ENCODE assay signal across 9 mouse cellular contexts in genomic region chr3:90652878-90653508, GRCm38 (mm10). TPM values are rescaled to one million over a fixed set of nuclear protein-coding genes. Genes with fewer than 3 reads are reported as not detected.
A peak's percentile ranks its signal among the peaks of the same experiment; 100 is the strongest.
DNase-seq lines count a peak whose midpoint lies in the region; ATAC-seq and TF ChIP-seq lines count a peak whose summit lies in the region.
"Had no signal": no experiment of that assay in that cellular context is flagged by ENCODE, and none has a peak within 500 bp of the region (broad histone marks: within the 10 kb centered on the region; RNA-seq: fewer than 3 reads in every experiment).

No protein-coding gene starts in this region.

- H3K4me2 ChIP-seq in CH12.LX (ENCODE audit: insufficient read depth, low read depth, poor library complexity, severe bottlenecking): no peak overlapping the region
- H3K4me2 ChIP-seq in forebrain, embryonic 11.5 days (ENCODE audit: low read depth, low read length, severe bottlenecking): no peak overlapping the region
- no peak overlapping the region for H3K4me2 ChIP-seq in lung, embryonic 14.5 days
- H3K4me2 ChIP-seq: heart, embryonic 13.5 days had no signal

- no peak for TF ChIP-seq EP300 in CH12.LX (IDR thresholded peaks at IDR 0.05; ENCODE audit: low read length)

- TF ChIP-seq POLR2A in CH12.LX (IDR thresholded peaks at IDR 0.05; ENCODE audit: low read depth, low read length): no peak
- TF ChIP-seq POLR2A in brain, embryonic 14.5 days (IDR thresholded peaks at IDR 0.05; ENCODE audit: borderline replicate concordance, extremely low read depth, insufficient read depth, insufficient read length, poor library complexity, severe bottlenecking): no peak

- H3K79me2 ChIP-seq in CH12.LX (replicated peaks; ENCODE audit: control insufficient read depth, extremely low read depth, insufficient read depth, poor library complexity, severe bottlenecking): no peaks in the 10 kb centered on the region

- DNase-seq in CH12.LX (ENCODE audit: extremely low read depth): peak; percentile 55
- peak; percentile 87 for DNase-seq in brain, embryonic 14.5 days (ENCODE audit: low read depth)
- DNase-seq in forebrain, embryonic 11.5 days (ENCODE audit: low spot score): peak; percentile 79
- DNase-seq in heart, postnatal 36 days: peak; percentile 66 to 74
- peak; percentile 86 for DNase-seq in layer of hippocampus, adult 11-12 months (ENCODE audit: low spot score)
- DNase-seq in lung, embryonic 14.5 days: peak; percentile 93
- DNase-seq in ovary, adult 18-20 months (ENCODE audit: low spot score): peak; percentile 7
- DNase-seq in thymus, postnatal 14 days: peak; percentile 61

- peaks cover 0 to 5% of the 10 kb centered on the region in 2 experiments; a peak in 2 of 4 replicates for H3K4me1 ChIP-seq in CH12.LX (ENCODE audit: control insufficient read depth in 1 of 2, insufficient read depth in 2 of 2)
- no peaks in the 10 kb centered on the region for H3K4me1 ChIP-seq in forebrain, embryonic 11.5 days (replicated peaks; ENCODE audit: control insufficient read depth, insufficient read depth, low read length)
- H3K4me1 ChIP-seq in lung, embryonic 14.5 days (ENCODE audit: insufficient read depth): no peaks in the 10 kb centered on the region
- H3K4me1 ChIP-seq: heart, embryonic 13.5 days had no signal

- H3K4me3 ChIP-seq in CH12.LX (replicated peaks in 1 of 3; ENCODE audit: low read depth in 2 of 3, low read length in 2 of 3, poor library complexity in 1 of 3): no peak overlapping the region
- H3K4me3 ChIP-seq in forebrain, embryonic 11.5 days (ENCODE audit: low read depth, low read length): no peak overlapping the region
- H3K4me3 ChIP-seq in lung, embryonic 14.5 days (ENCODE audit: low read depth, low read length): no peak overlapping the region
- H3K4me3 ChIP-seq: heart, embryonic 13.5 days had no signal

- peak; percentile 47 to 91; a peak in 3 of 4 replicates for TF ChIP-seq CTCF in CH12.LX (conservative IDR thresholded peaks at IDR 0.05 in 1 of 2, IDR thresholded peaks at IDR 0.05 in 1 of 2; ENCODE audit: low read depth in 2 of 2, low read length in 2 of 2)
- TF ChIP-seq CTCF in brain, embryonic 14.5 days (IDR thresholded peaks at IDR 0.05; ENCODE audit: borderline replicate concordance, extremely low read depth, insufficient read depth, insufficient read length): peak; percentile 87
- TF ChIP-seq CTCF in lung, embryonic 14.5 days (IDR thresholded peaks at IDR 0.05; ENCODE audit: low read depth): peak; percentile 84

- TF ChIP-seq RAD21 in CH12.LX (IDR thresholded peaks at IDR 0.05; ENCODE audit: low read depth, low read length): peak; percentile 78

- peaks cover 59% of the 10 kb centered on the region for H3K27me3 ChIP-seq in CH12.LX (replicated peaks)
- H3K27me3 ChIP-seq in forebrain, embryonic 11.5 days (ENCODE audit: control insufficient read depth, insufficient read depth, low read length): no peaks in the 10 kb centered on the region
- no peaks in the 10 kb centered on the region for H3K27me3 ChIP-seq in lung, embryonic 14.5 days (ENCODE audit: insufficient read depth, low read length)

- H3K9me3 ChIP-seq in CH12.LX (replicated peaks; ENCODE audit: low read length): no peaks in the 10 kb centered on the region
- H3K9me3 ChIP-seq in forebrain, embryonic 11.5 days (ENCODE audit: control insufficient read depth, low read length): no peaks in the 10 kb centered on the region
- H3K9me3 ChIP-seq in lung, embryonic 14.5 days (ENCODE audit: low read depth, low read length): no peaks in the 10 kb centered on the region
- H3K9me3 ChIP-seq: heart, embryonic 13.5 days had no signal

- no peak overlapping the region for H3K27ac ChIP-seq in CH12.LX (ENCODE audit: insufficient read depth, low read depth)
- H3K27ac ChIP-seq in forebrain, embryonic 11.5 days (ENCODE audit: low read depth, low read length): no peak overlapping the region
- no peak overlapping the region for H3K27ac ChIP-seq in lung, embryonic 14.5 days (ENCODE audit: low read depth)
- H3K27ac ChIP-seq: heart, embryonic 13.5 days had no signal

- in situ Hi-C loops in CH12.LX (cut with MboI; ENCODE audit: low pct_ligation_motif_present, low pct_unique_long_range_greater_than_20kb, low sequenced_read_pairs): no loop called here

- ATAC-seq in forebrain, embryonic 11.5 days (replicated peaks; ENCODE audit: low FRiP score): peak; percentile 82
- peak; percentile 80 for ATAC-seq in lung, embryonic 14.5 days (ENCODE audit: insufficient read depth)

- intact Hi-C loops in heart, postnatal 36 days (cut with DNase I): loop anchor here (1.0 to 5.0 kb wide), 4 partner anchors 68 to 241 kb away; partner anchors contain the start of genes S100a14 and Snapin

- WGBS in forebrain, embryonic 11.5 days: 37% methylated on average over 5 of the region's 5 CpGs
- whole genome bisulfite sequencing in lung, embryonic 14.5 days: 34% methylated on average over 5 of the region's 5 CpGs

- dilution Hi-C loops in CH12.LX (cut with MboI; ENCODE audit: extremely low pct_ligation_motif_present, extremely low pct_unique_long_range_greater_than_20kb, low sequenced_read_pairs): no loop called here

- H3K36me3 ChIP-seq in CH12.LX (replicated peaks in 1 of 2; ENCODE audit: control insufficient read depth in 1 of 2, insufficient read depth in 1 of 2, low read length in 1 of 2): no peaks in the 10 kb centered on the region
- no peaks in the 10 kb centered on the region for H3K36me3 ChIP-seq in forebrain, embryonic 11.5 days (ENCODE audit: control insufficient read depth, insufficient read depth, low read length)
- H3K36me3 ChIP-seq in lung, embryonic 14.5 days (ENCODE audit: insufficient read depth): no peaks in the 10 kb centered on the region
- H3K36me3 ChIP-seq: heart, embryonic 13.5 days had no signal

- H3K9ac ChIP-seq in CH12.LX (ENCODE audit: insufficient read depth, low read depth): no peak overlapping the region
- H3K9ac ChIP-seq in forebrain, embryonic 11.5 days (ENCODE audit: low read length): no peak overlapping the region
- H3K9ac ChIP-seq in lung, embryonic 14.5 days: no peak overlapping the region
- H3K9ac ChIP-seq: heart, embryonic 13.5 days had no signal

TF ChIP-seq in CH12.LX, 34 proteins besides CTCF, POLR2A, EP300 and RAD21 (continues in another document):
- no peak for TF ChIP-seq MAZ (IDR thresholded peaks at IDR 0.05; ENCODE audit: low read depth, low read length)
- TF ChIP-seq NRF1 (IDR thresholded peaks at IDR 0.05; ENCODE audit: low read depth, low read length): 0 out of 2 replicates have a peak, but pooled peaks have one; percentile 30
- TF ChIP-seq UBTF (IDR thresholded peaks at IDR 0.05; ENCODE audit: low read depth, low read length): no peak
- no peak for TF ChIP-seq RCOR1 (conservative IDR thresholded peaks at IDR 0.05; ENCODE audit: low read depth, low read length)
- no peak for TF ChIP-seq ELF1 (IDR thresholded peaks at IDR 0.05; ENCODE audit: low read depth, low read length)
- no peak for TF ChIP-seq MAFK (IDR thresholded peaks at IDR 0.05; ENCODE audit: insufficient replicate concordance, low read length)
- TF ChIP-seq IRF4 (IDR thresholded peaks at IDR 0.05; ENCODE audit: low read depth, low read length): no peak
- no peak for TF ChIP-seq E2F4 (IDR thresholded peaks at IDR 0.05; ENCODE audit: insufficient replicate concordance, low read depth, low read length)
- peak; percentile 60 for TF ChIP-seq SMC3 (IDR thresholded peaks at IDR 0.05; ENCODE audit: low read depth, low read length)
- TF ChIP-seq USF1 (IDR thresholded peaks at IDR 0.05; ENCODE audit: low read depth, low read length): no peak
- no peak for TF ChIP-seq POLR2AphosphoS2 (IDR thresholded peaks at IDR 0.05; ENCODE audit: low read depth, low read length)

RNA-seq across cellular contexts. Expression of gene S100a7a, which starts 0.8 kb away (rescaled TPM):
- total RNA-seq in CH12.LX (2012; rRNA removed) (not detected in 2 replicates), CH12.LX (2014; rRNA removed) (not detected in 2 replicates)
- not detected in 2 replicates for polyA plus RNA-seq in CH12.LX (2012; ENCODE audit: insufficient read length, low read depth)
- 0.14 TPM in 1 of 2 replicates, not detected in the other for polyA plus RNA-seq in brain, embryonic 14.5 days (2012; rRNA removed)
- polyA plus RNA-seq in forebrain, embryonic 11.5 days (2014; fragmentation: Nextera tagmentation; extraction: Ambion mirVana): not detected in 2 replicates
- total RNA-seq in heart, postnatal 36 days (2021): under 1 TPM in 1 of 2 experiments, not detected in 1; 0.27 TPM
- polyA plus RNA-seq in lung, embryonic 14.5 days (2014; fragmentation: Nextera tagmentation; extraction: Ambion mirVana): not detected in 2 replicates
- polyA plus RNA-seq: heart, embryonic 13.5 days had no signal

RNA-seq across cellular contexts. Expression of gene S100a8, which starts 15.8 kb away (rescaled TPM):
- total RNA-seq in CH12.LX (2012; rRNA removed): not detected in 2 replicates
- total RNA-seq in CH12.LX (2014; rRNA removed): not detected in 2 replicates
- polyA plus RNA-seq in CH12.LX (2012; ENCODE audit: insufficient read length, low read depth): not detected in 2 replicates
- polyA plus RNA-seq in brain, embryonic 14.5 days (2012; rRNA removed): 3.0 and 7.4 TPM in 2 replicates
- polyA plus RNA-seq in forebrain, embryonic 11.5 days (2014; fragmentation: Nextera tagmentation; extraction: Ambion mirVana): 3.6 and 6.9 TPM in 2 replicates
- total RNA-seq in heart, postnatal 36 days (2021): 1 to 10 TPM; 2.4 to 3.3 TPM
- polyA plus RNA-seq in lung, embryonic 14.5 days (2014; fragmentation: Nextera tagmentation; extraction: Ambion mirVana): 5.6 and 32.5 TPM in 2 replicates

RNA-seq across cellular contexts. Expression of gene S100a6, which starts 40.3 kb away (rescaled TPM):
- total RNA-seq in CH12.LX (2012; rRNA removed) (not detected in 2 replicates), CH12.LX (2014; rRNA removed) (not detected in 2 replicates)
- not detected in 2 replicates for polyA plus RNA-seq in CH12.LX (2012; ENCODE audit: insufficient read length, low read depth)
- polyA plus RNA-seq in brain, embryonic 14.5 days (2012; rRNA removed): 22.2 and 26.1 TPM in 2 replicates
- 24.3 and 27.0 TPM in 2 replicates for polyA plus RNA-seq in forebrain, embryonic 11.5 days (2014; fragmentation: Nextera tagmentation; extraction: Ambion mirVana)
- total RNA-seq in heart, postnatal 36 days (2021): 10 to 100 TPM; 71.6 to 89.7 TPM
- 84.2 and 100 TPM in 2 replicates for polyA plus RNA-seq in lung, embryonic 14.5 days (2014; fragmentation: Nextera tagmentation; extraction: Ambion mirVana)

RNA-seq across cellular contexts. Expression of gene S100a9, which starts 42.5 kb away (rescaled TPM):
- total RNA-seq in CH12.LX (2012; rRNA removed): not detected in 2 replicates
- total RNA-seq in CH12.LX (2014; rRNA removed): not detected in 2 replicates
- polyA plus RNA-seq in CH12.LX (2012; ENCODE audit: insufficient read length, low read depth): not detected in 2 replicates
- 3.7 and 7.0 TPM in 2 replicates for polyA plus RNA-seq in brain, embryonic 14.5 days (2012; rRNA removed)
- polyA plus RNA-seq in forebrain, embryonic 11.5 days (2014; fragmentation: Nextera tagmentation; extraction: Ambion mirVana): 1.6 and 2.9 TPM in 2 replicates
- total RNA-seq in heart, postnatal 36 days (2021): 1 to 10 TPM; 3.1 to 4.4 TPM
- 1.9 and 14.0 TPM in 2 replicates for polyA plus RNA-seq in lung, embryonic 14.5 days (2014; fragmentation: Nextera tagmentation; extraction: Ambion mirVana)

RNA-seq across cellular contexts. Expression of gene S100a5, which starts 44.7 kb away (rescaled TPM):
- total RNA-seq in CH12.LX (2012; rRNA removed) (not detected in 2 replicates), CH12.LX (2014; rRNA removed) (not detected in 2 replicates)
- polyA plus RNA-seq in CH12.LX (2012; ENCODE audit: insufficient read length, low read depth): not detected in 2 replicates
- polyA plus RNA-seq in brain, embryonic 14.5 days (2012; rRNA removed): not detected in 2 replicates
- not detected in 2 replicates for polyA plus RNA-seq in forebrain, embryonic 11.5 days (2014; fragmentation: Nextera tagmentation; extraction: Ambion mirVana)
- not detected for total RNA-seq in heart, postnatal 36 days (2021)
- not detected in 2 replicates for polyA plus RNA-seq in lung, embryonic 14.5 days (2014; fragmentation: Nextera tagmentation; extraction: Ambion mirVana)
- polyA plus RNA-seq: heart, embryonic 13.5 days had no signal

Comparison
In these comparisons a context has a peak if more than half of its experiments do, and no peak if none do; other contexts are left out.
1. DNase-seq: peak in every context shown above with its lines; median percentile 93 in lung, embryonic 14.5 days; 87 in brain, embryonic 14.5 days; 86 in layer of hippocampus, adult 11-12 months; 79 in forebrain, embryonic 11.5 days; 70 in heart, postnatal 36 days; 61 in thymus, postnatal 14 days; 55 in CH12.LX; 7 in ovary, adult 18-20 months.
2. RNA of gene S100a6, which starts 40.3 kb away (polyA plus RNA-seq): 84.2 to 100 TPM in lung, embryonic 14.5 days, 24.3 to 27.0 TPM in forebrain, embryonic 11.5 days and 22.2 to 26.1 TPM in brain, embryonic 14.5 days; not detected in CH12.LX; every median in the first group is over 10 times any median in the second.
3. Peak in every context shown above with its lines, with median percentiles within 50 percentile points of each other: CTCF ChIP-seq.